Mouse (Mus musculus): Measurements from ENCODE around the gene Grid1. TPM values are rescaled to one million over a fixed set of nuclear protein-coding genes. Genes with fewer than 3 reads are reported as not detected.

Grid1 gene
- polyA plus RNA-seq, 1 experiment: 0.24 TPM

- Histone ChIP-seq H3K36me3 (ENCODE audit: control insufficient read depth, insufficient read depth, low read length, poor library complexity, severe bottlenecking) (no peaks in the 10 kb centered on the region), H3K9me3 (replicated peaks; ENCODE audit: control insufficient read depth, insufficient read depth, low read length, poor library complexity, severe bottlenecking) (no peaks in the 10 kb centered on the region), H3K4me1 (ENCODE audit: control insufficient read depth, insufficient read depth, low read length) (no peaks in the 10 kb centered on the region), H3K27ac (ENCODE audit: insufficient read depth, low read length) (no peak overlapping the region), H3K4me3 (ENCODE audit: low read depth, low read length) (no peak overlapping the region), H3K9ac (ENCODE audit: low read depth, poor library complexity, severe bottlenecking) (no peak overlapping the region), H3K27me3 (ENCODE audit: control insufficient read depth, insufficient read depth, low read length, poor library complexity, severe bottlenecking) (no peaks in the 10 kb centered on the region)
- TF ChIP-seq EP300 (IDR thresholded peaks at IDR 0.05; ENCODE audit: insufficient read depth, low read depth, low read length) (no peak), POLR2A (IDR thresholded peaks at IDR 0.05; ENCODE audit: insufficient read depth, low read length) (no peak), CTCF (IDR thresholded peaks at IDR 0.05; ENCODE audit: low read depth, low read length) (no peak)
Observed at GRCm38 (mm10) chr14:35032283-35032682, 212.4 kb downstream of the Grid1 start.

GRCm38 (mm10) chr14:35044268-35044667, 224.4 kb downstream of the Grid1 start:
- H3K9me3 ChIP-seq (replicated peaks; ENCODE audit: control insufficient read depth, insufficient read depth, low read length, poor library complexity, severe bottlenecking): no peaks in the 10 kb centered on the region
- H3K9ac ChIP-seq (ENCODE audit: low read depth, poor library complexity, severe bottlenecking): no peak overlapping the region
- no peak overlapping the region for H3K27ac ChIP-seq (ENCODE audit: insufficient read depth, low read length)
- no peak for TF ChIP-seq CTCF (IDR thresholded peaks at IDR 0.05; ENCODE audit: low read depth, low read length)
- no peak for TF ChIP-seq EP300 (IDR thresholded peaks at IDR 0.05; ENCODE audit: insufficient read depth, low read depth, low read length)
- no peak for TF ChIP-seq POLR2A (IDR thresholded peaks at IDR 0.05; ENCODE audit: insufficient read depth, low read length)
- no peaks in the 10 kb centered on the region for H3K27me3 ChIP-seq (ENCODE audit: control insufficient read depth, insufficient read depth, low read length, poor library complexity, severe bottlenecking)
- no peak overlapping the region for H3K4me3 ChIP-seq (ENCODE audit: low read depth, low read length)
- H3K36me3 ChIP-seq (ENCODE audit: control insufficient read depth, insufficient read depth, low read length, poor library complexity, severe bottlenecking): no peaks in the 10 kb centered on the region
- H3K4me1 ChIP-seq (ENCODE audit: control insufficient read depth, insufficient read depth, low read length): no peaks in the 10 kb centered on the region

- Histone ChIP-seq H3K4me1 (ENCODE audit: control insufficient read depth, insufficient read depth, low read length) (no peaks in the 10 kb centered on the region), H3K4me3 (ENCODE audit: low read depth, low read length) (no peak overlapping the region), H3K36me3 (ENCODE audit: control insufficient read depth, insufficient read depth, low read length, poor library complexity, severe bottlenecking) (no peaks in the 10 kb centered on the region), H3K9ac (ENCODE audit: low read depth, poor library complexity, severe bottlenecking) (no peak overlapping the region), H3K27ac (ENCODE audit: insufficient read depth, low read length) (no peak overlapping the region), H3K9me3 (replicated peaks; ENCODE audit: control insufficient read depth, insufficient read depth, low read length, poor library complexity, severe bottlenecking) (no peaks in the 10 kb centered on the region), H3K27me3 (ENCODE audit: control insufficient read depth, insufficient read depth, low read length, poor library complexity, severe bottlenecking) (no peaks in the 10 kb centered on the region)
- no peak for TF ChIP-seq POLR2A (IDR thresholded peaks at IDR 0.05; ENCODE audit: insufficient read depth, low read length)
- TF ChIP-seq CTCF (IDR thresholded peaks at IDR 0.05; ENCODE audit: low read depth, low read length): no peak
- TF ChIP-seq EP300 (IDR thresholded peaks at IDR 0.05; ENCODE audit: insufficient read depth, low read depth, low read length): no peak
Observed at GRCm38 (mm10) chr14:35044918-35045698, 225.2 kb downstream of the Grid1 start.

GRCm38 (mm10) chr14:35049231-35049630, 229.3 kb downstream of the Grid1 start:
- Histone ChIP-seq H3K9me3 (replicated peaks; ENCODE audit: control insufficient read depth, insufficient read depth, low read length, poor library complexity, severe bottlenecking) (no peaks in the 10 kb centered on the region), H3K4me3 (ENCODE audit: low read depth, low read length) (no peak overlapping the region), H3K27me3 (ENCODE audit: control insufficient read depth, insufficient read depth, low read length, poor library complexity, severe bottlenecking) (no peaks in the 10 kb centered on the region), H3K27ac (ENCODE audit: insufficient read depth, low read length) (no peak overlapping the region), H3K4me1 (ENCODE audit: control insufficient read depth, insufficient read depth, low read length) (no peaks in the 10 kb centered on the region), H3K9ac (ENCODE audit: low read depth, poor library complexity, severe bottlenecking) (no peak overlapping the region), H3K36me3 (ENCODE audit: control insufficient read depth, insufficient read depth, low read length, poor library complexity, severe bottlenecking) (no peaks in the 10 kb centered on the region)
- no peak for TF ChIP-seq CTCF (IDR thresholded peaks at IDR 0.05; ENCODE audit: low read depth, low read length)

GRCm38 (mm10) chr14:35054139-35054538, 234.2 kb downstream of the Grid1 start:
- no peak overlapping the region for H3K27ac ChIP-seq (ENCODE audit: insufficient read depth, low read length)
- no peak overlapping the region for H3K4me3 ChIP-seq (ENCODE audit: low read depth, low read length)
- TF ChIP-seq CTCF (IDR thresholded peaks at IDR 0.05; ENCODE audit: low read depth, low read length) (no peak), EP300 (IDR thresholded peaks at IDR 0.05; ENCODE audit: insufficient read depth, low read depth, low read length) (no peak), POLR2A (IDR thresholded peaks at IDR 0.05; ENCODE audit: insufficient read depth, low read length) (no peak)
- H3K4me1 ChIP-seq (ENCODE audit: control insufficient read depth, insufficient read depth, low read length): no peaks in the 10 kb centered on the region
- no peak overlapping the region for H3K9ac ChIP-seq (ENCODE audit: low read depth, poor library complexity, severe bottlenecking)
- H3K27me3 ChIP-seq (ENCODE audit: control insufficient read depth, insufficient read depth, low read length, poor library complexity, severe bottlenecking): no peaks in the 10 kb centered on the region
- H3K9me3 ChIP-seq (replicated peaks; ENCODE audit: control insufficient read depth, insufficient read depth, low read length, poor library complexity, severe bottlenecking): no peaks in the 10 kb centered on the region
- no peaks in the 10 kb centered on the region for H3K36me3 ChIP-seq (ENCODE audit: control insufficient read depth, insufficient read depth, low read length, poor library complexity, severe bottlenecking)

GRCm38 (mm10) chr14:35074636-35075035, 254.7 kb downstream of the Grid1 start:
- Histone ChIP-seq H3K9me3 (replicated peaks; ENCODE audit: control insufficient read depth, insufficient read depth, low read length, poor library complexity, severe bottlenecking) (0 out of 2 replicates have a peak, but pooled peaks cover under 1% of the 10 kb centered on the region), H3K4me1 (ENCODE audit: control insufficient read depth, insufficient read depth, low read length) (no peaks in the 10 kb centered on the region), H3K36me3 (ENCODE audit: control insufficient read depth, insufficient read depth, low read length, poor library complexity, severe bottlenecking) (no peaks in the 10 kb centered on the region), H3K27ac (ENCODE audit: insufficient read depth, low read length) (no peak overlapping the region), H3K9ac (ENCODE audit: low read depth, poor library complexity, severe bottlenecking) (no peak overlapping the region), H3K4me3 (ENCODE audit: low read depth, low read length) (no peak overlapping the region), H3K27me3 (ENCODE audit: control insufficient read depth, insufficient read depth, low read length, poor library complexity, severe bottlenecking) (no peaks in the 10 kb centered on the region)
- TF ChIP-seq CTCF (IDR thresholded peaks at IDR 0.05; ENCODE audit: low read depth, low read length) (no peak), POLR2A (IDR thresholded peaks at IDR 0.05; ENCODE audit: insufficient read depth, low read length) (no peak), EP300 (IDR thresholded peaks at IDR 0.05; ENCODE audit: insufficient read depth, low read depth, low read length) (no peak)
